Mouse (Mus musculus) layer of hippocampus, postnatal 10 days (tissue): ENCODE measurements at regions not wholly inside any gene's neighbourhood (a gene's known extent, or its start where the extent isn't known, plus 50 kb on each side); places are given as distances from the start of the nearest gene placed in this dataset.

Source experiments
- DNase-seq, 2 experiments: peaks; one replicate each; pipeline ENCODE4 v3.0.0; 2021; ENCODE audit warnings: low spot score in 2 of 2

DNA sequence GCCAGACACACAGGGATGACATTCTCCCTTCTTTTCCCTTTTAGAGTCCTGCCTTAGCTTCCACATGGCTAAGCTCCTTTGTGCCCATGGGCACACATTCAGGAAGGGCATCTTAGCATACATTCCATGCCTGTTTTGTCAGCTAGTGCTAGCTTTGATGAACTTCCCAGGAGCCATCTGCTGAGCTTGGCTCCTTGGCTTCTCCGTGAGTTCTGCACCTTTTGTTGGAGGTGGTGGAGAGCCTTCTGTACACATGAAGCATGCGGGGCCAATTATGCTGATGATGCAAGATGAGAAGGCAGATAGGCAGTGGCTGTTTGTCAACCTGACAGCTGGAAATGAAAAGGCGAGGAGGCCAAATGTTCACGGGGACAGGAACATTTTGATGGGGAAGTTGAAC is 304.4 kb upstream of the Clnk start:
- no peak for DNase-seq

DNA sequence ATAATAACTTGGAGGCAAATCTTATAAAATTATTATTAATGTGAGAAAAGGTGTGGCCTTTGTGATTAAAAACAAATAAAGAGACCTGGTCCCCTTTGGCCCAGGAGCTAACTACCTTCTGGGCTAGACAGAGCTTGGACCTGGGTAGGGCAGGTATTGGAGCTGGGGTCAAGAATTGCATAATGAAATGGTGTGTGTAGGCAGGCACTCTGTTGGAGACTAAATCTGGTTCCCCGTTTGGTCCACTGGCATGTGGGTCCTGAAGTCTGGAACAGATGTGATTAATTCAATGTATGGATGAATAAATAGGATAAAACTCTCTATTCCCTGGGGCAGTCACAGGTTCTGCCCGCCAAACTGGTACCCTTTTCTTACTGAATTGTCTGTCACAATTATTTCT is 301.3 kb upstream of the Clnk start:
- no peak for DNase-seq

DNA sequence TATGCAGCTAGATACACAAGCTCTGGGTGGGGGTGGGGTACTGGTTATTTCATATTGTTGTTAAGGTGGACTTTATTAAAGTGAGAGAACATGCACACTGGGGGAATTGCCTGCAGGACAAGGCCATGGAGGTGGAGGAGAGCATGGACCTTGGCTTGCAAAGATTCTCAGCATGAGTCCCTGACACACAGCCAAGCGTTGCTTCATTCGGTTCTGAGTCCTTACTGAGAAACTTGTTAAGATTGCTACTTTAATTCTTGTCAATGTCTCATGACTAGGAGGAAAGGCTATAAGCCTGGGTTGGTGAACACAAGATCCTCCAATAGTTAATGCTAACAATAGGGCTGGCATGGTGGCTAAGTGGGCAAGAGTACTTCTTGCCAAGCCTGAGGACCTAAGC is 300.3 kb upstream of the Clnk start:
- no peak for DNase-seq

DNA sequence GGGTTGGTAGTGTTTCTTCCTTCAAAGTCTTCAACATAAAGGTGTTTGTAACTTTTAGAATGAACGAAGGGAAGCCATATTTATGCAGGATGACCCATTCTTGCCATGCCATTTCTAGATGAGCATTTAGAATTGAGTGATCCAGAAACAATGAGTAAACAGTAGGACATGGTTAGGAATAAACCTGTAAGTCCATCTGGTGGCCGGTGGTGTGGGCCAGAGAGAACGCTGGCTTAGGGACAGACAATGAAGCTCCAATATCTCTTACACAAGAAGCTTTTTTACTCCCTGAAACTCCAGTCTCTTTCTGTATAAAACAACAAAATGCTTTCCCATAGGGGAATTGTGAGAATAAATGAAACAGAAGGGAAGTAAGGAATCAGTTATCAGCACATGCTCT is 296.9 kb upstream of the Clnk start:
- DNase-seq, result no peak

DNA sequence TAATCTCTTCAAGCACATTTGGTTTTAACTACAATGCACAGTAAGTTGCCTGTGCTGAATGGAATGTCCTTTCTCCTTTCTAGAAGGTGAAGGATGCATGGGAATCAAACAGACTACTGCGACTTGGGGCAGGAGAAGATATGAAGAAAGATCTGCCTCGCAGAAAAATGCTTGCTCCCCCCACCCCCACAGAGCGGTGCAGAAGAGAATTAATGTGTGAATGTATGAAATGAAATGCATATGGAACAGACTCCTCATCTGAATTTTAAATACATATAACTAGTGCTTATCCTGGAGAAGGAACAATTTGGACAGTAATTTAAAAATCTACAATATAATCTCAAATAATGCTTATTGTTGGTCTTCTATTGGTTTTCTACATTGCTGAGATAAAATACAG is 283.0 kb upstream of the Clnk start:
- DNase-seq, result no peak

DNA sequence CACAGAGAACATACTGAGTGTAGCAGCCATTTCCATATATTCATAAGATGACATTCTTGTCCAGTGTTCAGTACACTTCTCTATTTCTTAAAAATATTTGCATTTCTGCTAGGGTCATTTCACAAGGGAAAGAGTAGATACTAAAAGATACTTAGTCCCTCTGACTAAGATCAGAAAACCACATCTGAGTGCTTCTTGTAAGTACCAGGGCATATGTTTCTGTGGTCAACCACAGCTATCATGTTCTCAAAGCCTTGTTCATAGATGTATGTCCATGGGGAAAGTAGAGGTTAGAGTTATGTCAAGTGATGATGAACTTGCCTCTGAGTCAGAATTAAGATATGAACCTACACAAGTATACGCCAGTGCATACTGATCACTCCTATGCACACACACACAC is 279.2 kb upstream of the Clnk start:
- no peak for DNase-seq

DNA sequence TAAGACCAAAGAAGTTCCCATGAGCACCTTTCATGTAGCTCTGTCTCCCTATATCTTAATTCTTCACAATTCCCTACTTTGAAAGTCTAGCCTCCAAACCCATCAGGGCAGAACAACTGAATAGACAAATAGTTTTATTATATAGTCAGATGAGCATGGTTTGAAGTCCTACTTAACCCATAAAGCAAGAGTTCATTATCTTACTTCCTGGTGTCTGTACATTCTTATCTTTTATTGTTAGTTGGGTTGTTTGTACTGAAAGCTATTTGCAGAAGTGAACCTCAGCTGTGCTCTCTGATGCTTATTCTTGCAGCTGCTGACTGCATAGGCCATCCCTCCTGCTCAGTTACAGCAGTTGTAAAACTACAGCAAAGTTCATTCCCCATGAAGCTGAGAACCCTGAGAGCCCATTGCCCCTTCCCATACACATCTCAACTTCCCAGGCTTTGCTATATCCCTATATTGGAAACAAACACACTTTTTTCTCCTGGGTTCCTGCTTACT is 276.7 kb upstream of the Clnk start:
- DNase-seq, result no peak

DNA sequence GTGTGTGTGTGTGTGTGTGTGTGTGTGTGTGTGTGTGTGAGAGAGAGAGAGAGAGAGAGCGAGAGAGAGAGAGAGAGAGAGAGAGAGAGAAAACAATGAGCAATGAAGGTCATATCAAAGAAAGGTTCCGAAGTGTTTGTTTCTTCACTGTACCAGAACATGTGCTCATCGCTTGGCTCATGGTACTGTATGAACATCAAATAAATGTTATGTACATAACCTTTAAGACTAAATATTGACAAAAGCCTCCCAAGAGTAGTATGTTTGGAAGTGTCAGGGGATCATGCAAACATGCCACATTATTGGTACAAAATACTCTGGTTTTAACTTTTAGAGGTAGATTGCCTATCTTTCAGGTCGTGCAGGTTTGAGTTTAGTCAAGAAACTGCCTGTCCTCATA is 275.3 kb upstream of the Clnk start:
- DNase-seq, result no peak

DNA sequence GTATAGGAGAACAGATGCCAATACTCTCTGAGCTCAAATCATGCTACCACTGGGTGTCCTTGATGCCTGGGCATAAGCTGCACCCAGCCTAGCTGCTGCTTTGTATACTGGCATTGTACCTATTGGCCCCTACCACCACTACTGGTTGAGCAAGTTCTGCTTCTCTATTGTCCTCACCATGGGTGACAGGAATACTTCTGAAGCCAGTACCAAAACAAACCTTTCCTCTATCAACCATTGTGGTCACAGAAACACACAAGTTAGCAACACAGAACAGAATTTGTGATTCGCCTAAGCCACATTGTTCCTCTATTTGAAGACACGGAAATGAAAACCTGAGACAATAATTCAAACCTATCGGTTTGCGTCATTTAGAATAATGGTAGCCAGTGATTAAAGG is 274.3 kb upstream of the Clnk start:
- no peak for DNase-seq

DNA sequence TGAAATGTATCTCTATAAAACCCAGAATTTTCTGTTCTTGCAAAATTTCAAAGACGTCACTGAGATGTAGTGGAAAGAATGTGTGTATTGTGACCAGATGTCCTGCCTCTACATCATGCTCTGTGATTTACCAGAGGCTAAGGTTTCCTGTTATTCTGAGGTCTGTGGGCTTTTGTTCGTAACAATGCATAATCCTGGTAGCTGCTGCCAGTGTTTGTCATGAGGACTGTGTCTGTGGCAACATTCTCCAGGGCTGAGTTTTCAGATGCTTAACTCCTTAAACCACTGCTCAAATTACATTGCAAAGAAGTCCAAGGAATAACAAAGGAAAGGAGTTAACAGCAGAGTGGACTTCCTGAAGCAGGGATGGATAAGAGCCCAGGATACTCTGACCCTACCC is 269.0 kb upstream of the Clnk start:
- no peak for DNase-seq

DNA sequence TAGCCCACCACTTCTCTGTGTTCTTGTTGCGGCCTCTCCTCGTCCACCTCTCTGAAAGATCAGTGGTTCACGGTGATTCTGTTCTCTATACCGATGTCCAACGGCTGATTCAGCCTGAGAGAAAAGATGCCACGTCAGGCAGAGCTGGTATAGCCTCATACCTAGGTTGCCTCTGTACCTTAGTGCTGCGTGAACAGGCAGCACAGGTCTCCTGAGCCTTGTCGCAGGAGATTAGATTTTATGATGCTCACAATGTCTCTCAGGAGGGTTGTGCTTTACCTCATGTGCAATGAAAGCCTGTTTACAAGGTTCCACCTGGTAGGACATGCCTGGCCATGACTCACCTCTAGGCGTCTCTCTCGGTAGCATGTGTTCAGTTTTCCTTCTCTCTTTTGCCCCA is 267.6 kb upstream of the Clnk start:
- no peak for DNase-seq

DNA sequence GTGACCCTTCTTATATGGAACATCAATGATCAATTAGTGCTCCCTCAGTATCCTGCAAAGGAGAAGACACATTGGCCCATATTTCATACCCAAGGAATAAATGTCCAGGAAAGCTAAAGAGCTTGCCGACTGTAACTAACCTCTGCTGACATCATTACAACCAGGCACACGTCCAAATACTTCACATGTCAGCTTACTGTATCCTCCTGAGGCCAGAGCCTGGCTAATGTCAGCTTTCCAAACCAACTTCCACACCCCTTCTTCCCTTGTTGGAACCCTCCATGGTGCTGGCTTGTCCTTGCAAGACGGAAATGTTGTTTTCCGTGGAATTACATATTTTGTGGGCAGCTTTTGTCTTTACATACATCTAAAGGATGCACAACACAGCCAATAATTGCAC is 267.0 kb upstream of the Clnk start:
- no peak for DNase-seq

DNA sequence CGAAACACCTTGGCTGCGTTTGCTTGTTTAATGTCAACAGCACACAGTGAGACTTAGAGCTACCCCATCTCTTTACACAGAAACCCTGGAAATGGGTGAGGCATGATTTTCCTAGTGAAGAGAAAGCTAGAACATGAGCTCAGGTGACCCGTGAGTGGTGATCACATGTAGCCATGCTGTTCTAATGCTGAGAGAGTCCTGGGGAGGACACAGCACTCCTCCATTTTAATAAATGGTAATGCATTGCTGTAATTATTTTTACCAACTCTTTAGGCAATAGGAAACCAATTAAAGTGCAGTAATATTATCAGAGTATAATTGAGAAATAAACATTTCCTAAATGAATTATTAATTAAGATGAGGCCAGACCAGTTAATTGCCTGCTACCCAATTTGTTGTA is 261.8 kb upstream of the Clnk start:
- DNase-seq, result no peak

DNA sequence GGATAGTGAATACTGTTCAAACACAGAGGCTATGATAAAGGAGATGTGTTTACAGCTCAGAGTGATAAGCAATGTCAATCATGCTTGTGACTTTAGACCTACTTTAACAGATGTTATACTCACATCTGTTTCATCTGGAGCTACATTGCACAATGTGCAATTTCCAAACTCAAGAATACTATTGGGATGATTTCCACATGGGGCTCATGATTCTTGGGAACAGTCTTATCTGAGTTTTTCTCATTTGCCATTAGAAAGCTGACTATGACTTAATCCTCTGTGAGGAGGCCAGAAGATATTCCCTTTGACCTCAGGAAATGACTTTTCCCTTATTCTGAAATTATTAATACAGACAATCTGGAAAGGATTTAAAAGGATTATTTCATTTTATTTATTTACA is 252.3 kb upstream of the Clnk start:
- DNase-seq, result no peak

DNA sequence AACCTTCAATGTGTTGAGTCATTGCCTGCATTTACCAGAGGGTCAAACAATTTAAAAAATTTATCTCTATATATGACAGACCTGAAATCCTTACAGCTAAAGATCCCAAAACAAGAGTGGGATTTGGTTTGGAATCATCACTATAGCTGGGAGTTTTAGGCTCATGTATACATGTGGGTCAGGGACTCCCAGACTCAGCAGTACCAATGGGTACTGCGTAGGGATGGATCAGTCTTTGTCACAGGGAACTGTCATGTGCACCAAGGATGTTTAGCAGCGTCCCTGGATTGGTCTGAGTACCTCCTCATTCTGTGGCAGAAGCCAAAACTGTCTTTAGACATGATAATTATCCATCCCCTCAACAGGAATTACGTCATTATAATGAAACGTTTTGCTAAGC is 250.2 kb upstream of the Clnk start:
- no peak for DNase-seq

DNA sequence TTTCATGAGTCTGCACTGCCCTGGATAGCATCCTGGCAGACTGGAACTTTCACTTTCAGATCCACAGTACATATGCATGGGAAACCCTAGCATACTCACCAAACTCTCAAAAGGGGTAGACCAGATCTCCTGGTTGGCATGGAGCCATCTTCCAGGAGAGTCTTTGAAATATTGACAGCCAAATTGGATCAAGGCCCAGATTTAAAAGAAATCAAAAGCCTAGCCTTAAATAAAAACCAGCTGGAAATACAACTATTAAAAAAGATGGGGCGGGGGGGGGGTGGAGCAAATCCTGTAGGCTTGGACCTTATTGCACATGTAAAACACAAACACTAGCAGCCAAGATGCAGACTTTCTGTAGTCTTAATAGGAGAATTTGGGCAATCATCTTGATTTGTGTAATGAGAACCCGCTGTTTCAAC is 249.7 kb upstream of the Clnk start:
- no peak for DNase-seq

DNA sequence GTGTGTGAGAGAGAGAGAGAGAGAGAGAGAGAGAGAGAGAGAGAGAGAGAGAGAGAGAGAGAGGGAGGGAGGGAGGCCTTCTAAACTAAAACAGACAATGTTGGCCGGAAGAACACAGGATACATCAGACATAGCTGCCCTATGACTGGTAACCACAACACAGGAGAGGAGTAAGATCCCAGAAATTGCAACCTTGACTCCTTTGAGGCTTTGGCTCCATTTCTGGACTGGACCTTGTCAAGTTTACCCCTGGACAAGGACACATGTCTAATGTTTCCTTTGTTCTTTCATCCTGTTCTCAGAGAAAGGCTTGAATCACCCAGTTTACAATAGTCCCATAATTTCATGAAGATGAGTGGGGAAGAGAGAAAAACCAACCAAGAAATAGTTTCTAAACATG is 233.7 kb upstream of the Clnk start:
- no peak for DNase-seq

DNA sequence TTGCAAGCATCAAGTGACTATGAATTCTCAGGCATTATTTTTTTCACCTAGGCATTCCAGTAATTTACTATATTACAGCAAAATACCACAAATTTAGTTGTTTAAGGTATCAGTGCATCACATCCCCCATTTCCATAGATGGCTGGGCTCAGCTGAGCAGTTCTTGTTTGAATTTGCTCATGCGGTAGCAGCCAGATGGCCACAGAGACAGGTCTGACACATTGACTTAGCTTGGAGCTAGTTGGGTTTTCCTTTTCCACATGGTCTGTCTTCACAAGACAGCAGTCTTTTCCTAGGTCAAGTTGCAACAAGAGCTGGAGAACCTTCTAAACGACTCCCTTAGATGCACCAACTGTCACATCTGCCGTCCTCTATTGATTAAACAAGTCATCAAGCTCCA is 232.9 kb upstream of the Clnk start:
- no peak for DNase-seq

DNA sequence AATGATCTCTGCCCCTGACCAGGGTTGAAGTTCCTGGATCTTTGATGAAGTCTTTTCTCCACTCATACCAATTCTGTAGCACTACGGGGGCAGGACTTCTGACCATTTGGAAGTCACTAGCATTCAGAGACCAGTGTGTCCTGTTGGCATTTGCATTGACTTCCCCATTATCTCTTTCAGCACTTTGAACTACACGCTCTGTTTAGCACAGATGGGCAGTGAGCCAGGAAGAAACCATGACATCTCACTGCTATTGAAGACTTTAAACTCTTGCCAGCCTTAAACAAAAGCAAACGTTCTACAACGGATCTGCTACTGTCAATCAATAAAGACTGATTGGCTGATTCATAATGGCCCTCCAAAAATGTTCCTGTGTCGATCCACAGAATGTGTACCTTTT is 222.5 kb upstream of the Clnk start:
- no peak for DNase-seq

DNA sequence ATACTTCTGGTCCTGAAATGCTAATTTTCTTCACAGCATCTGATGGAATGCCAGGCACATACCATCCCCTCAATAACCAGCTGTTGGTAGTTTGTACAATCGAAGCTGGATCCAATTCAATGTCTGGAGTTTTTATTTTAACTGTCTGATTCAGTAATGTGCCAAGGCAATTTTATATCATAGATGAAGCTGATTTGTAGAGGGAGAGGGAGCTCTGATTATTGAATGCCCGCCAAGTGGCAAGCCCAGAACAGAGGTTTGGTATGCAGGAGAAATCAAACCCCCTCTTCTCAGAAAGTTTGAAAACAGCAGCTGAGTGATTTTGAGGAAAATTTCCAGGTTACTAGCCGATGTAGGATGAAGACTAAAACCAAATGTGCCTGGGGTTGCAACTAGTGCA is 218.3 kb upstream of the Clnk start:
- DNase-seq, result no peak

DNA sequence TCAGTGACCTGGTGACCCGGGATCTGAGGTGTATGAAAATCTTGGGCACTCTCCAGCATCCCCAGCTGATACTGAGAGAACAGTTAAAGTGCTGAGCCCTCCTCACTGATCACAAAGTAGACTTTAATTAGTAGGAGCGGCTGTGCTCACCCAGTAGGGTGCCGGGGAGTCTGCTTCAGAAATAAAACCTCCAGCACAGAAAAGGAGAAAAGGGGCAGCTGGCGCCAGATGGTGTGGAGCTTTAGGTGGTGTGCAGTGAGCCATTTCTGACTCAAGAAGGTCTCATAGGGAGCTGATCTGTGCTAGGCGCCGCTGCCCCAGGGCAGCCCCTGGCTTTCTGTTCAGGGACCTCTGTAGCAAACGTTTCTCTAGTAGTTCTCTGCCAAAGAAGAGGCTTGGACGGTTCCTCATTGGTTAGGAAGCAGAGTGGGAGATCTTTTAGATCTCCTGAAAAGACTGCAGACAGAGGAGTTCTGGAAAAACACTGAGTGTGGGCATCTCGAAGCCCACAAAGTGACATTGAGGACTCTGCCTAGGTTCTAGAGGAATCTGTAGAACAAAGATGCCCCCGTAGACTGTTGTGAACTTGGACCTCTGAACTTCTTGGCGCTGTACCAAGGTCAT is 200.1 kb upstream of the Clnk start:
- no peak for DNase-seq

DNA sequence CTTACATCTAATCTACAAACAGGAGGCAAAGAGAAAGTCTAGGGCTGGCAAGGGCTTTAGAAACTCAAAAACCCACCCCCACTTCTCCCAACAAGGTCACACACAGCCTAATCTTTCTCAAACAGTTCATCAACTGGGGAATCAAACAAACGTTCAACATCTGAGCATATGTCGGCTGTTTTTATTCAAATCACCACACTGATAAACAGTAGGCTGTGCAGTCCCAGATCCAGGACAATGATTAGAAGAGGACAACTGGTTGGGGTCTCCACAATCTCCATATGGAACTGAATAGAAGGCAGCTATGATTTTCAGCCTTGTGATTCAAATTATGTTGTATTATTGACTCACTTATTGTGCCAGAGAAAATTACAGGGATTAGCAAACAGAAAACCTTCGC is 193.1 kb upstream of the Clnk start:
- no peak for DNase-seq

DNA sequence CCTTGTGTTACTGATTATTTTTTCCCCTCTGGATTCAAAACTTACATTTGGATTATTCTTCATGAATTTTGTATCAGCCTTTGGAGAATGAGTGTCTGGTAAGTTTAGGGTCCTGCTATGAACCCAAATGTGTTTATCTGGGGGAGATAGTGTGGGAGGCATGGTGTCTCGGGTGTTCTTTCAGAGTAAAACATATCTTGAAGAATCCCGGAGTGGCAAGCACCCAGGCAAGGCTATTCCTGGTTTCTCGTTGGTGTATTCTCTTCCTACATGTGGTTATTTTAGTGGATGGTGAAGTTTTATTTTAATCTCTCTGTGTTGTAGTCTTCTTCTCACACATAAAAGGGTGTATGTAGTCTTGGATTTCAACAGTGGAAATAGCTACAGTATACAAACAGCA is 186.4 kb upstream of the Clnk start:
- no peak for DNase-seq
